Mouse (Mus musculus) Patski (cell line): ENCODE data around the gene Nhlrc3. TPM values are rescaled to one million over a fixed set of nuclear protein-coding genes. Genes with fewer than 3 reads are reported as not detected.

ENCODE experiments used
- ATAC-seq: fragments of 100-300 bp; one replicate; pipeline ENCODE4 v1.8.0; 2021
- CTCF ChIA-PET: fragments of 350-600 bp; sonication (Branson Sonifier 250); formaldehyde crosslinking; loops from one replicate; lab custom pipeline; 2022; ENCODE audit warnings: inconsistent platforms; lab: Charles Lee
- POLR2A ChIA-PET: fragments of 350-600 bp; sonication (Branson Sonifier 250); formaldehyde crosslinking; loops from one replicate; lab custom pipeline; 2022; ENCODE audit warnings: antibody characterized with exemption, inconsistent platforms; lab: Charles Lee
- DNase-seq: peaks from one replicate; pipeline ENCODE4 v3.0.0-alpha.2; 2011; ENCODE audit warnings: low read depth, low spot score
- H3K27me3 ChIP-seq: fragments of 371-371 bp; one replicate; pipeline ENCODE4 v1.5.1; 2021
- CTCF ChIP-seq: fragments of 100-300 bp; IDR thresholded peaks from one replicate; pipeline ENCODE4 v1.5.1; 2021
- in situ Hi-C: fragments of 300-500 bp; cut with MboI; formaldehyde crosslinking; loops from 3 replicates; pipeline ENCODE4 v1.11.1; 2018; ENCODE audit warnings: low pct_unique_long_range_greater_than_20kb, mixed read lengths
- polyA plus RNA-seq: library from polyadenylated mRNA; unstranded; gene quantifications from one replicate; pipeline ENCODE4 v1.2.3, GENCODE M21; 2021

The Nhlrc3 gene
- polyA plus RNA-seq, 1 experiment from 2014 or later: 21.0 TPM

- CTCF ChIA-PET: interaction anchor here (1.8 kb wide), 1 partner anchor 12 kb away, joined by 5 read pairs; no protein-coding TSS in a partner anchor
- in situ Hi-C loops: no loop called here
- POLR2A ChIA-PET: interaction anchor here (0.5 kb wide), 1 partner anchor 182 kb away, joined by 3 read pairs; no protein-coding TSS in a partner anchor
- H3K27me3 ChIP-seq: no peaks in the 10 kb centered on the region
- ATAC-seq: no peak
- DNase-seq: no peak
- no peak for TF ChIP-seq CTCF
These were observed 26.6 kb downstream of the Nhlrc3 start for GRCm38 (mm10) chr3:53436550-53436949.

- no peaks in the 10 kb centered on the region for H3K27me3 ChIP-seq
- DNase-seq (no peak), ATAC-seq (no peak)
- POLR2A ChIA-PET: no interaction called here
- peak; percentile 57 for TF ChIP-seq CTCF
- CTCF ChIA-PET: no interaction called here
- in situ Hi-C loops: no loop called here
These were observed 28.5 kb downstream of the Nhlrc3 start for GRCm38 (mm10) chr3:53434610-53435009.

- in situ Hi-C loops: no loop called here
- ChIA-PET CTCF (interaction anchor here (1.3 kb wide), 1 partner anchor 16 kb away, joined by 3 read pairs; no protein-coding TSS in a partner anchor), POLR2A (interaction anchor here (0.7 kb wide), 1 partner anchor 18 kb away, joined by 3 read pairs; no protein-coding TSS in a partner anchor)
- DNase-seq: no peak
- peaks cover 3% of the 10 kb centered on the region for H3K27me3 ChIP-seq
- ATAC-seq: no peak
- TF ChIP-seq CTCF: no peak
These were observed 39.6 kb downstream of the Nhlrc3 start for GRCm38 (mm10) chr3:53423576-53423975.

GRCm38 (mm10) chr3:53422691-53423090, 40.4 kb downstream of the Nhlrc3 start:
- H3K27me3 ChIP-seq: peaks cover 6% of the 10 kb centered on the region
- ChIA-PET CTCF (interaction anchor here (1.3 kb wide), 1 partner anchor 17 kb away, joined by 3 read pairs; no protein-coding TSS in a partner anchor), POLR2A (no interaction called here)
- ATAC-seq (no peak), DNase-seq (no peak)
- in situ Hi-C loops: no loop called here
- no peak for TF ChIP-seq CTCF

GRCm38 (mm10) chr3:53421656-53422055, 41.5 kb downstream of the Nhlrc3 start:
- ChIA-PET CTCF (no interaction called here), POLR2A (no interaction called here)
- DNase-seq (no peak), ATAC-seq (no peak)
- in situ Hi-C loops: no loop called here
- peaks cover 6% of the 10 kb centered on the region for H3K27me3 ChIP-seq
- TF ChIP-seq CTCF: no peak

- ChIA-PET CTCF (interaction anchor here (1.0 kb wide), 2 partner anchors 11 to 25 kb away, joined by 3 read pairs; no protein-coding TSS in a partner anchor), POLR2A (no interaction called here)
- peaks cover 7% of the 10 kb centered on the region for H3K27me3 ChIP-seq
- ATAC-seq: no peak
- TF ChIP-seq CTCF: no peak
- in situ Hi-C loops: no loop called here
- no peak for DNase-seq
These were observed 45.4 kb downstream of the Nhlrc3 start for GRCm38 (mm10) chr3:53417701-53418100.

- no peak for TF ChIP-seq CTCF
- ChIA-PET POLR2A (no interaction called here), CTCF (interaction anchor here (1.5 kb wide), 2 partner anchors 10 to 12 kb away, joined by 3 to 7 read pairs; no protein-coding TSS in a partner anchor)
- no peak for DNase-seq
- no peak for ATAC-seq
- H3K27me3 ChIP-seq: peaks cover 7% of the 10 kb centered on the region
- in situ Hi-C loops: no loop called here
These were observed 47.1 kb downstream of the Nhlrc3 start for GRCm38 (mm10) chr3:53416036-53416506.

GRCm38 (mm10) chr3:53413959-53414358, 49.2 kb downstream of the Nhlrc3 start:
- no peak for DNase-seq
- ChIA-PET POLR2A (no interaction called here), CTCF (no interaction called here)
- ATAC-seq: no peak
- peaks cover 16% of the 10 kb centered on the region for H3K27me3 ChIP-seq
- in situ Hi-C loops: no loop called here
- no peak for TF ChIP-seq CTCF

- POLR2A ChIA-PET: interaction anchor here (1.2 kb wide), 1 partner anchor 13 kb away, joined by 4 read pairs; no protein-coding TSS in a partner anchor
- no peak for ATAC-seq
- DNase-seq: no peak
- CTCF ChIA-PET: no interaction called here
- in situ Hi-C loops: no loop called here
- peaks cover 15% of the 10 kb centered on the region for H3K27me3 ChIP-seq
- no peak for TF ChIP-seq CTCF
These were observed 49.7 kb downstream of the Nhlrc3 start for GRCm38 (mm10) chr3:53413465-53413864.

- H3K27me3 ChIP-seq: peaks cover 13% of the 10 kb centered on the region
- ATAC-seq: no peak
- ChIA-PET POLR2A (interaction anchor here (1.2 kb wide), 1 partner anchor 11 kb away, joined by 4 read pairs; no protein-coding TSS in a partner anchor), CTCF (no interaction called here)
- TF ChIP-seq CTCF: no peak
- in situ Hi-C loops: no loop called here
- DNase-seq: no peak
These were observed 50.9 kb downstream of the Nhlrc3 start for GRCm38 (mm10) chr3:53412259-53412658.

GRCm38 (mm10) chr3:53410031-53410430, 53.1 kb downstream of the Nhlrc3 start:
- no peak for TF ChIP-seq CTCF
- in situ Hi-C loops: no loop called here
- ATAC-seq (no peak), DNase-seq (no peak)
- H3K27me3 ChIP-seq: peaks cover 9% of the 10 kb centered on the region
- POLR2A ChIA-PET: no interaction called here
- CTCF ChIA-PET: interaction anchor here (1.1 kb wide), 1 partner anchor 27 kb away, joined by 3 read pairs; no protein-coding TSS in a partner anchor
